Mouse (Mus musculus) gastrocnemius, postnatal 25 days (tissue): ENCODE data around the gene Lrrc30. TPM values are rescaled to one million over a fixed set of nuclear protein-coding genes. Genes with fewer than 3 reads are reported as not detected.

Experiments used
- DNase-seq: peaks from one replicate; pipeline ENCODE4 v3.0.0; 2022
- long read RNA-seq, 2 experiments: library from polyadenylated mRNA; stranded (forward); transcript quantifications; one replicate each; pipeline ENCODE4 v2.0.0; 2021
- total RNA-seq, 2 experiments: library from RNA; stranded (reverse); gene quantifications; 1 replicate in 1 of 2; 2 replicates in 1 of 2; pipeline ENCODE4 v1.2.3; 2021

Lrrc30 gene
- total RNA-seq, result 10 to 100 TPM; 51.1 to 92.0 TPM
- long read RNA-seq, experiment 1, transcript Lrrc30-201 (1 exons, 1,760 nt), result major isoform, 137 of 138 reads
- long read RNA-seq, experiment 1, partial matches to known transcripts, result 0 of 138 reads
- long read RNA-seq, experiment 1, other reads (novel, unspliced or antisense), result 1 of 138 reads
- long read RNA-seq, experiment 2, transcript Lrrc30-201 (1 exons, 1,760 nt), result major isoform, 34 of 34 reads
- long read RNA-seq, experiment 2, partial matches to known transcripts, result 0 of 34 reads
- long read RNA-seq, experiment 2, other reads (novel, unspliced or antisense), result 0 of 34 reads

GRCm38 (mm10) chr17:67632676-67633339, at the start of gene Lrrc30:
TSS of gene Lrrc30 (minus strand) at chr17:67632723.
- peak; percentile 80 for DNase-seq

- DNase-seq, result no peak
Measured at GRCm38 (mm10) chr17:67681084-67681483, 48.6 kb upstream of the Lrrc30 start.

GRCm38 (mm10) chr17:67678576-67678975, 46.1 kb upstream of the Lrrc30 start:
- no peak for DNase-seq

GRCm38 (mm10) chr17:67667981-67668380, 35.5 kb upstream of the Lrrc30 start:
- no peak for DNase-seq

- no peak for DNase-seq
Measured at GRCm38 (mm10) chr17:67666981-67667380, 34.5 kb upstream of the Lrrc30 start.

- no peak for DNase-seq
Measured at GRCm38 (mm10) chr17:67664299-67664698, 31.8 kb upstream of the Lrrc30 start.

GRCm38 (mm10) chr17:67651506-67651905, 19.0 kb upstream of the Lrrc30 start:
- no peak for DNase-seq

- DNase-seq, result no peak
Measured at GRCm38 (mm10) chr17:67641627-67642026, 9.1 kb upstream of the Lrrc30 start.

GRCm38 (mm10) chr17:67638119-67638810, 5.7 kb upstream of the Lrrc30 start:
- DNase-seq, result peak; percentile 40

- DNase-seq, result no peak
Measured at GRCm38 (mm10) chr17:67636951-67637350, 4.4 kb upstream of the Lrrc30 start.

GRCm38 (mm10) chr17:67636304-67636703, 3.8 kb upstream of the Lrrc30 start:
- no peak for DNase-seq

GRCm38 (mm10) chr17:67629746-67630145, 2.8 kb downstream of the Lrrc30 start:
- no peak for DNase-seq

GRCm38 (mm10) chr17:67629211-67629657, 3.3 kb downstream of the Lrrc30 start:
- DNase-seq, result peak; percentile 89

- no peak for DNase-seq
Measured at GRCm38 (mm10) chr17:67628475-67628874, 4.0 kb downstream of the Lrrc30 start.

- peak; percentile 72 for DNase-seq
Measured at GRCm38 (mm10) chr17:67625431-67625830, 7.1 kb downstream of the Lrrc30 start.

- no peak for DNase-seq
Measured at GRCm38 (mm10) chr17:67619001-67619400, 13.5 kb downstream of the Lrrc30 start.

GRCm38 (mm10) chr17:67614381-67614780, 18.1 kb downstream of the Lrrc30 start:
- DNase-seq, result no peak

- DNase-seq, result no peak
Measured at GRCm38 (mm10) chr17:67612576-67612975, 19.9 kb downstream of the Lrrc30 start.

- no peak for DNase-seq
Measured at GRCm38 (mm10) chr17:67612151-67612550, 20.4 kb downstream of the Lrrc30 start.

- DNase-seq, result no peak
Measured at GRCm38 (mm10) chr17:67604446-67604845, 28.1 kb downstream of the Lrrc30 start.

- no peak for DNase-seq
Measured at GRCm38 (mm10) chr17:67602556-67602955, 30.0 kb downstream of the Lrrc30 start.

GRCm38 (mm10) chr17:67584937-67585579, 47.5 kb downstream of the Lrrc30 start:
- DNase-seq, result peak; percentile 38

GRCm38 (mm10) chr17:67584533-67584932, 48.0 kb downstream of the Lrrc30 start:
- no peak for DNase-seq
